Mouse (Mus musculus) stomach, postnatal 0 days (tissue): ENCODE measurements around the gene Pard6b.
A peak's percentile ranks its signal among the peaks of the same experiment; 100 is the strongest.

Source experiments
- CTCF ChIP-seq: IDR thresholded peaks from 2 replicates; pipeline ENCODE4 v1.5.1; 2016; ENCODE audit warnings: antibody characterized with exemption, low read depth, mild to moderate bottlenecking, moderate library complexity
- EP300 ChIP-seq: optimal IDR thresholded peaks from 2 replicates; pipeline ENCODE3; 2016; ENCODE audit warnings: antibody characterized with exemption

- peak; percentile 79 for TF ChIP-seq CTCF
- peak; percentile 85 for TF ChIP-seq EP300
Measured at GRCm38 (mm10) chr2:168114699-168115350, 34.0 kb downstream of the Pard6b start.
